Mouse (Mus musculus) gastrocnemius, adult 2 months (tissue): ENCODE data around the gene Hsd3b4. TPM values are rescaled to one million over a fixed set of nuclear protein-coding genes. Genes with fewer than 3 reads are reported as not detected.

Experiments
- total RNA-seq, 2 experiments: library from RNA; stranded (reverse); gene quantifications; 2 replicates each; pipeline ENCODE4 v1.2.3; 2021

The Hsd3b4 gene
- total RNA-seq, 2 experiments from 2014 or later = not detected

Other genes with a start within 250 kb of the Hsd3b4 start
- under 1 TPM; 0.56 to 0.71 TPM for gene Hmgcs2, start 230.1 kb downstream of the Hsd3b4 start, total RNA-seq
- 1 to 10 TPM; 1.1 to 1.9 TPM for gene Phgdh, start 170.5 kb downstream of the Hsd3b4 start, total RNA-seq
- 1 to 10 TPM; 1.1 to 1.6 TPM for gene Zfp697, start 128.1 kb downstream of the Hsd3b4 start, total RNA-seq
- gene Gm4450, start 53.4 kb downstream of the Hsd3b4 start, total RNA-seq = not detected
- not detected for gene Gm10681, start 78.3 kb upstream of the Hsd3b4 start, total RNA-seq
- not detected for gene Hsd3b5, start 119.7 kb upstream of the Hsd3b4 start, total RNA-seq
- not detected for gene Hsd3b2, start 214.0 kb upstream of the Hsd3b4 start, total RNA-seq